Mouse (Mus musculus): ENCODE results near the gene Evl. TPM values are rescaled to one million over a fixed set of nuclear protein-coding genes. Genes with fewer than 3 reads are reported as not detected.

The Evl gene
- polyA plus RNA-seq, 1 experiment from 2014 or later, result 485 TPM

GRCm38 (mm10) chr12:108682240-108683023 lies 127.9 kb downstream of the Evl start:
- Histone ChIP-seq H3K27ac (no peak overlapping the region), H3K36me3 (ENCODE audit: inconsistent target) (peaks cover 97% of the 10 kb centered on the region)

GRCm38 (mm10) chr12:108686463-108686862 lies 131.9 kb downstream of the Evl start:
- no peak overlapping the region for H3K4me3 ChIP-seq (ENCODE audit: inconsistent target)
- no peaks in the 10 kb centered on the region for H3K79me2 ChIP-seq (ENCODE audit: inconsistent target)
- no peak overlapping the region for H3K27ac ChIP-seq
- 69% methylated on average over 6 of the region's 6 CpGs for WGBS (ENCODE audit: missing documents)
- peaks cover 66% of the 10 kb centered on the region for H3K36me3 ChIP-seq (ENCODE audit: inconsistent target)

More at GRCm38 (mm10) chr12:108682240-108683023, 127.9 kb downstream of the Evl start:
- no peaks in the 10 kb centered on the region for H3K79me2 ChIP-seq (ENCODE audit: inconsistent target)
- WGBS (ENCODE audit: missing documents), result 85% methylated on average over 13 of the region's 13 CpGs
- no peak overlapping the region for H3K4me3 ChIP-seq (ENCODE audit: inconsistent target)

GRCm38 (mm10) chr12:108686926-108687325 lies 132.4 kb downstream of the Evl start:
- Histone ChIP-seq H3K79me2 (ENCODE audit: inconsistent target) (no peaks in the 10 kb centered on the region), H3K4me3 (ENCODE audit: inconsistent target) (no peak overlapping the region), H3K27ac (no peak overlapping the region), H3K36me3 (ENCODE audit: inconsistent target) (peaks cover 62% of the 10 kb centered on the region)
- 83% methylated on average over 6 of the region's 6 CpGs for WGBS (ENCODE audit: missing documents)

GRCm38 (mm10) chr12:108689167-108689566 lies 134.6 kb downstream of the Evl start:
- peaks cover 39% of the 10 kb centered on the region for H3K36me3 ChIP-seq (ENCODE audit: inconsistent target)
- no peak overlapping the region for H3K27ac ChIP-seq
- no peaks in the 10 kb centered on the region for H3K79me2 ChIP-seq (ENCODE audit: inconsistent target)
- 95% methylated on average over 9 of the region's 9 CpGs for WGBS (ENCODE audit: missing documents)
- H3K4me3 ChIP-seq (ENCODE audit: inconsistent target), result no peak overlapping the region

- peaks cover 27% of the 10 kb centered on the region for H3K36me3 ChIP-seq (ENCODE audit: inconsistent target)
- no peak overlapping the region for H3K4me3 ChIP-seq (ENCODE audit: inconsistent target)
- 56% methylated on average over 9 of the region's 9 CpGs for WGBS (ENCODE audit: missing documents)
- no peak overlapping the region for H3K27ac ChIP-seq
- H3K79me2 ChIP-seq (ENCODE audit: inconsistent target), result no peaks in the 10 kb centered on the region
Observed at GRCm38 (mm10) chr12:108690529-108690928, 136.0 kb downstream of the Evl start.

GRCm38 (mm10) chr12:108693592-108693991 lies 139.1 kb downstream of the Evl start:
- no peak overlapping the region for H3K4me3 ChIP-seq (ENCODE audit: inconsistent target)
- no peaks in the 10 kb centered on the region for H3K79me2 ChIP-seq (ENCODE audit: inconsistent target)
- no peaks in the 10 kb centered on the region for H3K36me3 ChIP-seq (ENCODE audit: inconsistent target)
- H3K27ac ChIP-seq, result no peak overlapping the region
- 94% methylated on average over 2 of the region's 2 CpGs for WGBS (ENCODE audit: missing documents)

GRCm38 (mm10) chr12:108694223-108694622 lies 139.7 kb downstream of the Evl start:
- 94% methylated on average over 1 of the region's 1 CpGs for WGBS (ENCODE audit: missing documents)
- Histone ChIP-seq H3K4me3 (ENCODE audit: inconsistent target) (no peak overlapping the region), H3K79me2 (ENCODE audit: inconsistent target) (no peaks in the 10 kb centered on the region), H3K27ac (no peak overlapping the region), H3K36me3 (ENCODE audit: inconsistent target) (no peaks in the 10 kb centered on the region)

GRCm38 (mm10) chr12:108698697-108699471 lies 144.4 kb downstream of the Evl start:
- H3K36me3 ChIP-seq (ENCODE audit: inconsistent target), result no peaks in the 10 kb centered on the region
- H3K79me2 ChIP-seq (ENCODE audit: inconsistent target), result no peaks in the 10 kb centered on the region
- 93% methylated on average over 11 of the region's 11 CpGs for WGBS (ENCODE audit: missing documents)
- H3K4me3 ChIP-seq (ENCODE audit: inconsistent target), result no peak overlapping the region
- no peak overlapping the region for H3K27ac ChIP-seq

- Histone ChIP-seq H3K79me2 (ENCODE audit: inconsistent target) (no peaks in the 10 kb centered on the region), H3K4me3 (ENCODE audit: inconsistent target) (no peak overlapping the region), H3K36me3 (ENCODE audit: inconsistent target) (no peaks in the 10 kb centered on the region), H3K27ac (no peak overlapping the region)
- WGBS (ENCODE audit: missing documents), result 90% methylated on average over 10 of the region's 10 CpGs
Observed at GRCm38 (mm10) chr12:108699576-108699975, 145.1 kb downstream of the Evl start.

- Histone ChIP-seq H3K27ac (no peak overlapping the region), H3K36me3 (ENCODE audit: inconsistent target) (no peaks in the 10 kb centered on the region), H3K79me2 (ENCODE audit: inconsistent target) (no peaks in the 10 kb centered on the region), H3K4me3 (ENCODE audit: inconsistent target) (no peak overlapping the region)
- 10% methylated on average over 5 of the region's 5 CpGs for WGBS (ENCODE audit: missing documents)
Observed at GRCm38 (mm10) chr12:108700037-108700436, 145.5 kb downstream of the Evl start.

- no peak overlapping the region for H3K4me3 ChIP-seq (ENCODE audit: inconsistent target)
- no peaks in the 10 kb centered on the region for H3K36me3 ChIP-seq (ENCODE audit: inconsistent target)
- no peak overlapping the region for H3K27ac ChIP-seq
- H3K79me2 ChIP-seq (ENCODE audit: inconsistent target), result no peaks in the 10 kb centered on the region
- no CpG with 5 or more reads among the region's 2 CpGs for WGBS (ENCODE audit: missing documents)
Observed at GRCm38 (mm10) chr12:108701221-108701620, 146.7 kb downstream of the Evl start.

GRCm38 (mm10) chr12:108702185-108702584 lies 147.7 kb downstream of the Evl start, which contains the start of gene Degs2:
Gene Degs2, minus strand, starts transcription at chr12:108702315.
- Histone ChIP-seq H3K4me3 (ENCODE audit: inconsistent target) (no peak within 1 kb of the TSS), H3K27ac (no peak within 1 kb of the TSS), H3K79me2 (ENCODE audit: inconsistent target) (no peaks in the 10 kb centered on the region), H3K36me3 (ENCODE audit: inconsistent target) (no peaks in the 10 kb centered on the region)
- 5% methylated on average over 32 of the region's 32 CpGs for WGBS (ENCODE audit: missing documents)

GRCm38 (mm10) chr12:108705486-108705885 lies 151.0 kb downstream of the Evl start:
- H3K79me2 ChIP-seq (ENCODE audit: inconsistent target), result no peaks in the 10 kb centered on the region
- H3K27ac ChIP-seq, result no peak overlapping the region
- no peak overlapping the region for H3K4me3 ChIP-seq (ENCODE audit: inconsistent target)
- 98% methylated on average over 6 of the region's 6 CpGs for WGBS (ENCODE audit: missing documents)
- no peaks in the 10 kb centered on the region for H3K36me3 ChIP-seq (ENCODE audit: inconsistent target)

- H3K79me2 ChIP-seq (ENCODE audit: inconsistent target), result no peaks in the 10 kb centered on the region
- H3K36me3 ChIP-seq (ENCODE audit: inconsistent target), result no peaks in the 10 kb centered on the region
- WGBS (ENCODE audit: missing documents), result 51% methylated on average over 7 of the region's 7 CpGs
- H3K4me3 ChIP-seq (ENCODE audit: inconsistent target), result no peak overlapping the region
- H3K27ac ChIP-seq, result no peak overlapping the region
Observed at GRCm38 (mm10) chr12:108706129-108706528, 151.6 kb downstream of the Evl start.

- H3K27ac ChIP-seq, result no peak overlapping the region
- 95% methylated on average over 6 of the region's 6 CpGs for WGBS (ENCODE audit: missing documents)
- H3K36me3 ChIP-seq (ENCODE audit: inconsistent target), result no peaks in the 10 kb centered on the region
- no peaks in the 10 kb centered on the region for H3K79me2 ChIP-seq (ENCODE audit: inconsistent target)
- no peak overlapping the region for H3K4me3 ChIP-seq (ENCODE audit: inconsistent target)
Observed at GRCm38 (mm10) chr12:108709386-108709785, 154.9 kb downstream of the Evl start.

Measured in macrophage (primary cell).